Mouse (Mus musculus): ENCODE data around the gene Fam72a. TPM values are rescaled to one million over a fixed set of nuclear protein-coding genes. Genes with fewer than 3 reads are reported as not detected.

Fam72a gene
- polyA plus RNA-seq, 1 experiment from 2014 or later = 4.8 TPM

DNA sequence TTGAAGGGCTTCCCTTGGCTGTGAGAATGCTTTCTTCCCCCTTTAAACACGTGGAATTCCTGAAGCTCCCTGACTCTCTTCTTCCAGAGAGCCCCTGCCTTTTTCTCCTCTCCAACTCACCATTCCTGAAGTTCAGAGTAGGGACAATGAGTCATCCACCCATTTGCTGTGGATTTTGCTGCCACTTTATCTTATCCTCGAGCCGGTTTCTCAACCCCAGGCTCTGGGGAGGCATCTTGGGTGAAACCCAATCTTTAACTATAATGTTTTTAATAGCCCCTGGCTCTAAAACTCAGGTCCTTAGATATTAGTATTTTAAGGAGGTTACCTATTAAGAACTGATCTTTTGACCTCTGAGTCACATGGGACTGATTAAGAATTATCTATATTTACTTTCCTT lies 13.7 kb downstream of the Fam72a start:
- Histone ChIP-seq H3K4me1 (replicated peaks; ENCODE audit: control insufficient read depth, insufficient read depth, low read length) (no peaks in the 10 kb centered on the region), H3K36me3 (ENCODE audit: control insufficient read depth, insufficient read depth, low read length) (no peaks in the 10 kb centered on the region), H3K9ac (ENCODE audit: low read depth, low read length) (no peak overlapping the region), H3K27ac (ENCODE audit: low read depth, low read length) (no peak overlapping the region), H3K9me3 (ENCODE audit: control insufficient read depth, low read length) (no peaks in the 10 kb centered on the region), H3K4me2 (no peak overlapping the region), H3K27me3 (replicated peaks; ENCODE audit: control insufficient read depth, insufficient read depth, low read length) (no peaks in the 10 kb centered on the region), H3K4me3 (ENCODE audit: low read depth, low read length) (no peak overlapping the region)
- DNase-seq (ENCODE audit: low spot score) (no peak), ATAC-seq (replicated peaks; ENCODE audit: low FRiP score) (no peak)
- WGBS = 57% methylated on average over 3 of the region's 3 CpGs

DNA sequence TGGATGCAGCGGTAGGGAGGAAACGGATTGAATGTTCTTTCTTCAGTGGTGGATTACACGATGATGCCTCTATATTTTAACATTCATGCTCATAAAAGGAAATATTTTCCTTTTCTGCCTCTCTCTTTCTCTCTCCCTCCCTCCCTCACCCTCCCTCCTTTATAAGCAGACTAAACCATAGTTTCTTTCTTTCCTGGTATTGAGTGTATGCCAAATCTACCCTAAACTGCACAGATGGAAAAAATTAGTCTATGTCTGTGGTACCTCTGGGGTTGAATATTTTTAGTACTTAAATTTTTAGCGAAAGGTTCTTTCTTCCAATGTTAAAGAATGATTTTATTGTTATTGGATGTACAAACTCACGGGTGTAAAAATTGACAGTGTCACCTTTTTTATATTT lies 14.2 kb downstream of the Fam72a start:
- DNase-seq (ENCODE audit: low spot score) = no peak
- no peak for ATAC-seq (replicated peaks; ENCODE audit: low FRiP score)
- WGBS = 89% methylated on average over 5 of the region's 5 CpGs
- Histone ChIP-seq H3K4me2 (no peak overlapping the region), H3K27me3 (replicated peaks; ENCODE audit: control insufficient read depth, insufficient read depth, low read length) (no peaks in the 10 kb centered on the region), H3K4me1 (replicated peaks; ENCODE audit: control insufficient read depth, insufficient read depth, low read length) (no peaks in the 10 kb centered on the region), H3K9me3 (ENCODE audit: control insufficient read depth, low read length) (no peaks in the 10 kb centered on the region), H3K27ac (ENCODE audit: low read depth, low read length) (no peak overlapping the region), H3K4me3 (ENCODE audit: low read depth, low read length) (no peak overlapping the region), H3K9ac (ENCODE audit: low read depth, low read length) (no peak overlapping the region), H3K36me3 (ENCODE audit: control insufficient read depth, insufficient read depth, low read length) (no peaks in the 10 kb centered on the region)

DNA sequence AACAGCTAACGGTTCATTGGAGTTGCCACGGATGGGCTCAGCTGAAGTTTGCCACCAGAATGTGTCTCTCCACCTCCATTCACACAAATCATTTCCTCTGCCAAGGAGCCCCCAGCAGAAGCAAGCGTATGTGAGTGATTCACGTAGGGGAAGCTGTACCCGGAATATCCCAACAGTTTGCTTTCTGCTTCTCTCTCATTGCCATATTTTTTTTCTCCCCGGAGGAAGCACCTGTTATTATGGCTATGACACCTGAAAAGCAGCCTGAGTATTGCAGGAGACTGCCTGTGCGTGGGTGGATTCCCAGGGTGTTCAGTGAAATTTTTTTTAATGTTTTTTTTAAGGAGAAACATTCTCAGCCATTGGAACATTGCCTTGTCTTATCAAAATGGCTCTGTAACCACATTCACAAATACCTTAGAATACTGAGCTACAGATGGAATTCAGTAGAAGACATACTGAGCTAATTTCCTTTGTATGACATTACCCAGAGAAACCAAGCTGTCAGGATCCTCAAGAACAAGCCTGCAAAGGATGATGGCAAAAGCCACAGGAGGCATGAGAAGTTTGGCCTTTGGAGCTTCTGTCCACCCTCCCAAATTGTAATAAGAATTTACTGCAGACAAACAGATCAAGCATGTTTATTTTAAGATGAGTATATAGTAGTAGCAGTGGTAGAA lies 16.3 kb downstream of the Fam72a start:
- H3K4me3 ChIP-seq (ENCODE audit: low read depth, low read length) = no peak overlapping the region
- no peaks in the 10 kb centered on the region for H3K4me1 ChIP-seq (replicated peaks; ENCODE audit: control insufficient read depth, insufficient read depth, low read length)
- H3K27me3 ChIP-seq (replicated peaks; ENCODE audit: control insufficient read depth, insufficient read depth, low read length) = no peaks in the 10 kb centered on the region
- H3K4me2 ChIP-seq = no peak overlapping the region
- H3K27ac ChIP-seq (ENCODE audit: low read depth, low read length) = no peak overlapping the region
- H3K9me3 ChIP-seq (ENCODE audit: control insufficient read depth, low read length) = no peaks in the 10 kb centered on the region
- no peak overlapping the region for H3K9ac ChIP-seq (ENCODE audit: low read depth, low read length)
- DNase-seq (ENCODE audit: low spot score) (no peak), ATAC-seq (replicated peaks; ENCODE audit: low FRiP score) (no peak)
- no peaks in the 10 kb centered on the region for H3K36me3 ChIP-seq (ENCODE audit: control insufficient read depth, insufficient read depth, low read length)
- WGBS = 88% methylated on average over 7 of the region's 7 CpGs

DNA sequence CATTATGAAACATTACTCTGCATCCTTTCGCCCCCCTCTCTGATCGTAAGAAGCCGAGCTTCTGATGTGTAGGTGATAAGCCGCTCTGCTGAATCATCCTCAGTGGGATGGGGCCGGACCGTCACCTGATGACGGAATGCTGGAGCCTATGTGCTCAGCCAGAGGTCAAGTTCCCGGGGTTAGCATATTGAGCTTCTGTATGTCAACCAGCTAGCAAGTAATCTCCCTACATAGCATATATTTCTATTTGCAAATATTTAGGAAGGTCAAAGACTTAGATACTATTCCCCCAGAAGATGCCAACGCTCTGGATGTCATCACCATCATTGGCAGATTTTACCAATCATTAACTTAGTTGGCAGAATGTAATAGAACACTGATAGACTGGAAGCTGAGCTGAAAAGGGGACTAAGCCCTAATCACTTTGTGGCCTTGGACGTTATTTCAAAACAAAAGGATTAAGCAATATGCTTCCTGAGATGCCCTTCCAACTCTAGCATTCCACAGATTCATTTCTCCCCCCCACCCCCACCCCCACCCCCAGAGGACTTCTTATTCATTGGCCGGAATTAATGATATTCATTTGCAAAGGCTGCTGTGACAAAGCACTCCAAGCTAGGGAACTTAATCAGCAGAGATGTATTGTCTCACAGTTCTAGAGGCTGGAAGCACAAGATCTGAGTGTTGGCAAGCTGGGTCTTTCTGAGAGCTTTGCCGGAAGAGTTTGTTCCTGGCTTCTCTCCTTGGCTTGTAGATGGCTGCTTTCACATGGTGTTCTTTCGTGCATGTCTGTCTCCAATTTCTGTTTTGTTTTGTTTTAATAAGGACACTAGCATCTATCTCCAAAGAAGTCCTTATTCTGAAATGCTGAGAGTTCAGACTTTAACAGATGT lies 19.3 kb downstream of the Fam72a start:
- Histone ChIP-seq H3K4me2 (no peak overlapping the region), H3K4me1 (replicated peaks; ENCODE audit: control insufficient read depth, insufficient read depth, low read length) (no peaks in the 10 kb centered on the region), H3K27me3 (replicated peaks; ENCODE audit: control insufficient read depth, insufficient read depth, low read length) (no peaks in the 10 kb centered on the region), H3K4me3 (ENCODE audit: low read depth, low read length) (no peak overlapping the region), H3K9me3 (ENCODE audit: control insufficient read depth, low read length) (no peaks in the 10 kb centered on the region), H3K27ac (ENCODE audit: low read depth, low read length) (no peak overlapping the region), H3K36me3 (ENCODE audit: control insufficient read depth, insufficient read depth, low read length) (no peaks in the 10 kb centered on the region), H3K9ac (ENCODE audit: low read depth, low read length) (no peak overlapping the region)
- WGBS = 67% methylated on average over 13 of the region's 13 CpGs
- ATAC-seq (replicated peaks; ENCODE audit: low FRiP score) (no peak), DNase-seq (ENCODE audit: low spot score) (no peak)

DNA sequence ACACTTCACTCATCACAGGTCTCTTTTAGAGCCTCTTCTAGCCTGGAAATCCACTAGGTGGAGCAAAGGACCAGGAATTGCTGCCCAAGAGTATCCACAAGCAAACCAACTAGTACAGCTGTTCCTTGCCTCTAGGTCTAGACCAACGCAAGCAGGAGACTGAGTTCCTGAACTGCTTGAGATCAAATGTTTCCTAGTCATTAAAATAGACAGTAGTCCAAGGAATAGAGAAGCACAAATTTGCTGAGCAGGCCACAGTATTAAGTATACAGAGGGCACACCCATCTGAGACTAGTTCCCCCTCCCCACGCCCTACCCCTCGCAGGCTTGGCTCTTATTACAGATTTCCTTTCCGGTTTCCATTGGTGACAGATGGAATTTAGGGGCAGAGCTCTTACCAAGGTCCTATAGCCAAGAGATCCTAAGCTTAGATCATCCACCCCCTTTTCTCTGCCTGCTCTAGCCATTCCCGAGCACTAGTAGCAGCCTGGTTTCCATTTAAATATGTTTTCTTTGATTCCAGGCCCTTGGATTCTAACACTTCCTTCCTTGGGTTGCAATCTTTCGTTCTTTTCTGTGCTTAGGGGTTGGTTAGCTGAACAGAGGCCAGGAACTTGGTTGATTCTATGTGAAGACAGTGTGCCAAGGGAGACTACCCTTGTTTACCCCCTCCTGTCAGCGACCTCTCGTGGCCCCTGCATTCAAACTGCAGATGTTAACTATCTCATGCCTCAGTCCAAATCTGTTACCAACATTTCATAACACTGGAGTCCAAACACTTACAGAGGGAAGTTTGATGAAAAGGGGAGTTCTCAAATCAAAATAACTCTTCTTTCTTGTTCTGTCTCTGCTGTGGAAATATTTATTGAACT lies 21.0 kb downstream of the Fam72a start:
- H3K36me3 ChIP-seq (ENCODE audit: control insufficient read depth, insufficient read depth, low read length) = no peaks in the 10 kb centered on the region
- no peaks in the 10 kb centered on the region for H3K27me3 ChIP-seq (replicated peaks; ENCODE audit: control insufficient read depth, insufficient read depth, low read length)
- no peak overlapping the region for H3K9ac ChIP-seq (ENCODE audit: low read depth, low read length)
- H3K4me3 ChIP-seq (ENCODE audit: low read depth, low read length) = no peak overlapping the region
- H3K4me2 ChIP-seq = no peak overlapping the region
- 48% methylated on average over 8 of the region's 8 CpGs for WGBS
- H3K9me3 ChIP-seq (ENCODE audit: control insufficient read depth, low read length) = no peaks in the 10 kb centered on the region
- no peak for ATAC-seq (replicated peaks; ENCODE audit: low FRiP score)
- no peaks in the 10 kb centered on the region for H3K4me1 ChIP-seq (replicated peaks; ENCODE audit: control insufficient read depth, insufficient read depth, low read length)
- no peak for DNase-seq (ENCODE audit: low spot score)
- no peak overlapping the region for H3K27ac ChIP-seq (ENCODE audit: low read depth, low read length)

DNA sequence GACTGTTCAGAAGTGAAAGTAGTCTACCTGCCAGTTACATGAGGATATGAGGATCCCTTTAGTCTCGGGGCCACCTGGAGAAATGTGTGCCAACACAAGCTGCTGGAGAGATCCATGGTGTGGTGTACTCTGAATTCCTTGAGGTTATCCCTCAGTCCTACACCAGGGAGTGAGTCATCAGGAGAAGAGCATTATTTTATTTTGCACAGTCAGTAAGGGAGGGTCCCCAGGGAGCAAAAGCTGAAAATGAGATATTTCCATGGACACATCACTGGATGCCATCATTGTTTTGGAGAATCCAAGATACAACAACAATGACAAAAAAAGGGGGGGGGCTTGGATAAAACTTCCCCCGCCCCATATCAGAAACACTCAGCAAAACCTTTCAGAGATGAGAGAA lies 24.3 kb downstream of the Fam72a start:
- no peaks in the 10 kb centered on the region for H3K36me3 ChIP-seq (ENCODE audit: control insufficient read depth, insufficient read depth, low read length)
- 79% methylated on average over 2 of the region's 2 CpGs for WGBS
- no peaks in the 10 kb centered on the region for H3K9me3 ChIP-seq (ENCODE audit: control insufficient read depth, low read length)
- DNase-seq (ENCODE audit: low spot score) (no peak), ATAC-seq (replicated peaks; ENCODE audit: low FRiP score) (no peak)
- no peaks in the 10 kb centered on the region for H3K4me1 ChIP-seq (replicated peaks; ENCODE audit: control insufficient read depth, insufficient read depth, low read length)
- H3K4me2 ChIP-seq = no peak overlapping the region
- H3K27ac ChIP-seq (ENCODE audit: low read depth, low read length) = no peak overlapping the region
- H3K27me3 ChIP-seq (replicated peaks; ENCODE audit: control insufficient read depth, insufficient read depth, low read length) = no peaks in the 10 kb centered on the region
- no peak overlapping the region for H3K9ac ChIP-seq (ENCODE audit: low read depth, low read length)
- H3K4me3 ChIP-seq (ENCODE audit: low read depth, low read length) = no peak overlapping the region

DNA sequence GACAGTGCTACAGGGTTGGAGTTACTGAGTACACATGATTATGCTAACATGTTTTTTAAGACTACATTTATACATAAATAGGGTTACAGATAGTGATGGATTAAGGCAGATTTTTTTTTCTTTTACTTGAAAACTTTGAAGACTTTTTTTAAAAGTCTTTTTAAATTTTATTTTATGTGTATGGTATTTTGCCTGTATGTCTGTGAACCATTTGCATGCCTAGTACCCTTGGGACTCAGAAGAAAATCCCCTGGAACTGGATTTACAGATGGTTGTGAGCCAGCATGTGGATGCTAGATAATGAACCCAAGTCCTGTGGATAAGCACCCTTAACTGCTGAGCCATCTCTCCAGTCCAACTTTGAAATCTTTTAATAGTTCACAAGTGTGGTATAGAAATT lies 25.7 kb downstream of the Fam72a start:
- no peaks in the 10 kb centered on the region for H3K9me3 ChIP-seq (ENCODE audit: control insufficient read depth, low read length)
- no peak for DNase-seq (ENCODE audit: low spot score)
- no peak overlapping the region for H3K9ac ChIP-seq (ENCODE audit: low read depth, low read length)
- ATAC-seq (replicated peaks; ENCODE audit: low FRiP score) = no peak
- no peaks in the 10 kb centered on the region for H3K4me1 ChIP-seq (replicated peaks; ENCODE audit: control insufficient read depth, insufficient read depth, low read length)
- H3K27me3 ChIP-seq (replicated peaks; ENCODE audit: control insufficient read depth, insufficient read depth, low read length) = no peaks in the 10 kb centered on the region
- H3K36me3 ChIP-seq (ENCODE audit: control insufficient read depth, insufficient read depth, low read length) = no peaks in the 10 kb centered on the region
- H3K27ac ChIP-seq (ENCODE audit: low read depth, low read length) = no peak overlapping the region
- H3K4me2 ChIP-seq = no peak overlapping the region
- no peak overlapping the region for H3K4me3 ChIP-seq (ENCODE audit: low read depth, low read length)

DNA sequence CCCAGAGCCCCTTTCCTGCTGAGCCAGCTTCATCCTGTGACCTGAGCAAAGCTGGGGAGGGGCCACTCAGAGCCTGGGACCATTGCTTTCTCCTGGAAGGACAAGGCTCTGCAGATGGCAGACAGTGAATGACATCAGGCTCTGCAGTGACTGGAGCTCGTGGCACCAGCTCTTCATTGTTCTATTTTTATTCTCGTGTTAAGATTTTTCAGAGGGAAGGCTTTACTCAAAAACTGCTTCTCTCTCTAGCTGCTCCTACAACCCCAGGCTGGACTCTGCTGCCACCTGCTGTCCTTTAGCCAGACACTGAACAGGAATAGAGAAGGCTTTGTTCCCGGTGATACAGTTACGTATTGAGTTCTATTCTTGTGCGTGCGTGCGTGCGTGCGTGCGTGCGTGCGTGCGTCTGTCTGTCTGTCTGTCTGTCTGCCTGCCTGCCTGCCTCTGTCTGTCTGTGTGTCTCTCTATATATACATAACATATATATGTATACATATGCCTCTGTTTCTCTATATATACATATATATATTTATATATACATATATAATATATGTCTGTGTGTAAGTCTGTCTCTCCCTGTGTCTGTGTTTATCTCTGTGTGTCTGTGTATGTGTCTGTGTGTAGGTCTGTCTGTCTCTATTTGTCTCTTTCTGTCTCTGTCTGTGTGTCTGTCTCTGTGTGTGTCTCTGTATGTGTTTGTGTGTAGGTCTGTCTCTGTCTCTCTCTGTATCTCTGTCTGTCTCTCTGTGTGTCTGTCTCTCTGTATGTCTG lies 27.5 kb downstream of the Fam72a start:
- Histone ChIP-seq H3K4me2 (no peak overlapping the region), H3K4me1 (replicated peaks; ENCODE audit: control insufficient read depth, insufficient read depth, low read length) (no peaks in the 10 kb centered on the region), H3K4me3 (ENCODE audit: low read depth, low read length) (no peak overlapping the region), H3K36me3 (ENCODE audit: control insufficient read depth, insufficient read depth, low read length) (no peaks in the 10 kb centered on the region), H3K9me3 (ENCODE audit: control insufficient read depth, low read length) (no peaks in the 10 kb centered on the region), H3K27ac (ENCODE audit: low read depth, low read length) (no peak overlapping the region), H3K27me3 (replicated peaks; ENCODE audit: control insufficient read depth, insufficient read depth, low read length) (no peaks in the 10 kb centered on the region), H3K9ac (ENCODE audit: low read depth, low read length) (no peak overlapping the region)
- DNase-seq (ENCODE audit: low spot score) = peak; percentile 64
- ATAC-seq (replicated peaks; ENCODE audit: low FRiP score) = peak; percentile 77
- WGBS = 25% methylated on average over 13 of the region's 13 CpGs

Data from liver, embryonic 11.5 days (tissue).